Mouse (Mus musculus) forebrain, embryonic 14.5 days (tissue): ENCODE data around the gene Trim26. TPM values are rescaled to one million over a fixed set of nuclear protein-coding genes. Genes with fewer than 3 reads are reported as not detected.

Source experiments
- ATAC-seq: fragments of 200-750 bp; cut with Nextera tagmentation; 2 replicates; pipeline ENCODE4 v1.8.0; 2017; ENCODE audit warnings: mild to moderate bottlenecking, moderate library complexity
- DNase-seq: peaks from one replicate; pipeline ENCODE4 v3.0.0-alpha.2; 2015; ENCODE audit warnings: low spot score
- H3K27ac ChIP-seq: fragments of 300-500 bp; sonication (generic); 2 replicates; pipeline ENCODE4 v1.5.1; 2014; ENCODE audit warnings: low read depth, mild to moderate bottlenecking, control low read depth, low read length, moderate library complexity
- H3K27me3 ChIP-seq: fragments of 300-500 bp; sonication (generic); replicated peaks from 2 replicates; pipeline ENCODE4 v1.6.1; 2014; ENCODE audit warnings: low read length, control low read depth, mixed read lengths; ENCODE audit not compliant: control insufficient read depth, insufficient read depth
- H3K36me3 ChIP-seq: fragments of 300-500 bp; sonication (generic); 2 replicates; pipeline ENCODE4 v1.6.1; 2014; ENCODE audit warnings: low read length, control low read depth; ENCODE audit not compliant: control insufficient read depth, insufficient read depth
- H3K4me1 ChIP-seq: fragments of 300-500 bp; sonication (generic); 2 replicates; pipeline ENCODE4 v1.6.1; 2014; ENCODE audit warnings: antibody characterized with exemption, low read length, control low read depth; ENCODE audit not compliant: control insufficient read depth, insufficient read depth
- H3K4me2 ChIP-seq: fragments of 300-500 bp; sonication (generic); 2 replicates; pipeline ENCODE4 v1.6.1; 2014; ENCODE audit warnings: mild to moderate bottlenecking, control low read depth, low read length
- H3K4me3 ChIP-seq: fragments of 300-500 bp; sonication (generic); 2 replicates; pipeline ENCODE4 v1.5.1; 2014; ENCODE audit warnings: low read depth, low read length, control low read depth
- H3K9ac ChIP-seq: fragments of 300-500 bp; sonication (generic); 2 replicates; pipeline ENCODE4 v1.6.1; 2014; ENCODE audit warnings: mild to moderate bottlenecking, low read length, control low read depth, moderate library complexity
- H3K9me3 ChIP-seq: fragments of 300-500 bp; sonication (generic); replicated peaks from 2 replicates; pipeline ENCODE4 v1.6.1; 2016; ENCODE audit warnings: low read length, control low read depth, mixed read lengths; ENCODE audit not compliant: control insufficient read depth
- WGBS: fragments of 180-500 bp; shearing (Covaris S2); extraction: QIAGEN DNeasy Blood & Tissue Kit; methylation state at CpG from one replicate; pipeline ENCODE4 v1.1.7; 2014; 5-methylcytosine and 5-hydroxymethylcytosine counted together
- polyA plus RNA-seq: library from polyadenylated mRNA; unstranded; fragments of >200 nt; fragmentation: Nextera tagmentation; extraction: Ambion mirVana; gene quantifications from 2 replicates; pipeline ENCODE4 v1.2.1, GENCODE M21; 2014

Gene Trim26
- polyA plus RNA-seq, 1 experiment from 2014 or later = 21.7 TPM

- Histone ChIP-seq H3K4me2 (no peak overlapping the region), H3K9ac (no peak overlapping the region)
- ATAC-seq = no peak
Measured at GRCm38 (mm10) chr17:36844286-36844719, 7.4 kb downstream of the Trim26 start.

GRCm38 (mm10) chr17:36844725-36845124, 7.8 kb downstream of the Trim26 start:
- Histone ChIP-seq H3K4me3 (no peak overlapping the region), H3K9ac (no peak overlapping the region), H3K9me3 (no peaks in the 10 kb centered on the region), H3K4me2 (no peak overlapping the region), H3K27ac (no peak overlapping the region), H3K4me1 (no peaks in the 10 kb centered on the region), H3K27me3 (no peaks in the 10 kb centered on the region), H3K36me3 (no peaks in the 10 kb centered on the region)
- 82% methylated on average over 1 of the region's 1 CpGs for WGBS
- no peak for ATAC-seq
- no peak for DNase-seq

More at GRCm38 (mm10) chr17:36844286-36844719, 7.4 kb downstream of the Trim26 start:
- H3K9me3 ChIP-seq = no peaks in the 10 kb centered on the region
- no peaks in the 10 kb centered on the region for H3K4me1 ChIP-seq
- H3K27ac ChIP-seq = no peak overlapping the region
- DNase-seq = no peak
- H3K36me3 ChIP-seq = no peaks in the 10 kb centered on the region
- no peak overlapping the region for H3K4me3 ChIP-seq
- H3K27me3 ChIP-seq = no peaks in the 10 kb centered on the region

GRCm38 (mm10) chr17:36848911-36849310, 12.0 kb downstream of the Trim26 start:
- Histone ChIP-seq H3K4me3 (no peak overlapping the region), H3K9me3 (no peaks in the 10 kb centered on the region), H3K27ac (no peak overlapping the region), H3K4me1 (no peaks in the 10 kb centered on the region), H3K9ac (no peak overlapping the region), H3K36me3 (peaks cover 31% of the 10 kb centered on the region), H3K27me3 (no peaks in the 10 kb centered on the region), H3K4me2 (no peak overlapping the region)
- DNase-seq (no peak), ATAC-seq (no peak)
- 87% methylated on average over 5 of the region's 5 CpGs for WGBS

GRCm38 (mm10) chr17:36849992-36850391, 13.1 kb downstream of the Trim26 start:
- no peak overlapping the region for H3K4me3 ChIP-seq
- ATAC-seq (no peak), DNase-seq (no peak)
- no peak overlapping the region for H3K9ac ChIP-seq
- no peaks in the 10 kb centered on the region for H3K9me3 ChIP-seq
- H3K27me3 ChIP-seq = no peaks in the 10 kb centered on the region
- no peak overlapping the region for H3K4me2 ChIP-seq
- H3K36me3 ChIP-seq = peaks cover 42% of the 10 kb centered on the region
- no peak overlapping the region for H3K27ac ChIP-seq
- 89% methylated on average over 2 of the region's 2 CpGs for WGBS
- H3K4me1 ChIP-seq = no peaks in the 10 kb centered on the region

GRCm38 (mm10) chr17:36851200-36851599, 14.3 kb downstream of the Trim26 start:
- H3K4me3 ChIP-seq = no peak overlapping the region
- H3K4me2 ChIP-seq = no peak overlapping the region
- ATAC-seq = no peak
- no peaks in the 10 kb centered on the region for H3K27me3 ChIP-seq
- no peak for DNase-seq
- peaks cover 54% of the 10 kb centered on the region for H3K36me3 ChIP-seq
- no peaks in the 10 kb centered on the region for H3K4me1 ChIP-seq
- 75% methylated on average over 5 of the region's 5 CpGs for WGBS
- H3K9me3 ChIP-seq = no peaks in the 10 kb centered on the region
- no peak overlapping the region for H3K9ac ChIP-seq
- H3K27ac ChIP-seq = no peak overlapping the region

- Histone ChIP-seq H3K36me3 (peaks cover 58% of the 10 kb centered on the region), H3K9ac (no peak overlapping the region)
Measured at GRCm38 (mm10) chr17:36851627-36852026, 14.7 kb downstream of the Trim26 start.

GRCm38 (mm10) chr17:36855484-36855883, 18.6 kb downstream of the Trim26 start:
- 92% methylated on average over 3 of the region's 3 CpGs for WGBS
- no peak overlapping the region for H3K9ac ChIP-seq
- no peak overlapping the region for H3K4me3 ChIP-seq
- no peak for DNase-seq
- H3K4me2 ChIP-seq = no peak overlapping the region
- no peaks in the 10 kb centered on the region for H3K9me3 ChIP-seq
- H3K4me1 ChIP-seq = no peaks in the 10 kb centered on the region
- H3K27me3 ChIP-seq = no peaks in the 10 kb centered on the region
- no peak overlapping the region for H3K27ac ChIP-seq
- ATAC-seq = no peak
- peaks cover 91% of the 10 kb centered on the region for H3K36me3 ChIP-seq

More at GRCm38 (mm10) chr17:36851627-36852026, 14.7 kb downstream of the Trim26 start:
- Histone ChIP-seq H3K4me3 (no peak overlapping the region), H3K9me3 (no peaks in the 10 kb centered on the region), H3K4me2 (no peak overlapping the region), H3K4me1 (no peaks in the 10 kb centered on the region), H3K27me3 (no peaks in the 10 kb centered on the region), H3K27ac (no peak overlapping the region)
- WGBS = 89% methylated on average over 5 of the region's 5 CpGs
- no peak for DNase-seq
- ATAC-seq = no peak

GRCm38 (mm10) chr17:36856236-36856635, 19.3 kb downstream of the Trim26 start:
- no peak overlapping the region for H3K27ac ChIP-seq
- H3K4me1 ChIP-seq = no peaks in the 10 kb centered on the region
- H3K36me3 ChIP-seq = peaks cover 83% of the 10 kb centered on the region
- no peak overlapping the region for H3K9ac ChIP-seq
- DNase-seq = no peak
- ATAC-seq = no peak
- no peak overlapping the region for H3K4me3 ChIP-seq
- H3K4me2 ChIP-seq = no peak overlapping the region
- no peaks in the 10 kb centered on the region for H3K9me3 ChIP-seq
- WGBS = 95% methylated on average over 4 of the region's 4 CpGs
- H3K27me3 ChIP-seq = no peaks in the 10 kb centered on the region

- Histone ChIP-seq H3K27ac (no peak overlapping the region), H3K9ac (no peak overlapping the region), H3K9me3 (no peaks in the 10 kb centered on the region), H3K4me2 (no peak overlapping the region), H3K36me3 (peaks cover 65% of the 10 kb centered on the region), H3K4me1 (no peaks in the 10 kb centered on the region), H3K4me3 (no peak overlapping the region), H3K27me3 (no peaks in the 10 kb centered on the region)
- no peak for DNase-seq
- WGBS = 86% methylated on average over 3 of the region's 3 CpGs
- no peak for ATAC-seq
Measured at GRCm38 (mm10) chr17:36858181-36858580, 21.2 kb downstream of the Trim26 start.
